In genomic region chr19:44266458-44266823, GRCm38 (mm10) we compare ENCODE assay signal across 8 mouse cellular contexts. TPM values are rescaled to one million over a fixed set of nuclear protein-coding genes. Genes with fewer than 3 reads are reported as not detected.
DNase-seq lines count a peak whose midpoint lies in the region; ATAC-seq and TF ChIP-seq lines count a peak whose summit lies in the region.

No protein-coding gene starts in this region.

- ATAC-seq in hindbrain, embryonic 11.5 days (ENCODE audit: low FRiP score): peak; percentile 15; the same call in 1 of the 2 replicates
- ATAC-seq in midbrain, embryonic 11.5 days (ENCODE audit: low FRiP score): peak; percentile 16; the same call in 1 of the 2 replicates

- DNase-seq in kidney, adult 2 months: no peak
- no peak for DNase-seq in kidney, adult 11 months
- peak; percentile 64 for DNase-seq in R1 (ENCODE audit: low read depth, low spot score)
- DNase-seq in hindbrain, embryonic 11.5 days (ENCODE audit: low spot score): no peak
- DNase-seq in midbrain, embryonic 11.5 days (ENCODE audit: low spot score, missing footprints): no peak
- DNase-seq in ovary, postnatal 36 days (ENCODE audit: low spot score): no peak
- DNase-seq in adrenal gland, adult 18-20 months (ENCODE audit: low spot score in 2 of 2): no peak
- no peak for DNase-seq in urinary bladder, adult 2 months (ENCODE audit: low spot score)

- peak overlapping the region; percentile 29; the same call in 1 of the 2 replicates for H3K27ac ChIP-seq in kidney, adult 2 months (ENCODE audit: insufficient read depth, low read depth, low read length)
- H3K27ac ChIP-seq in hindbrain, embryonic 11.5 days (ENCODE audit: low read depth, low read length): peak overlapping the region; percentile 92
- peak overlapping the region; percentile 88 for H3K27ac ChIP-seq in midbrain, embryonic 11.5 days (ENCODE audit: low read depth, low read length)

- H3K27me3 ChIP-seq in kidney, adult 2 months (replicated peaks; ENCODE audit: control insufficient read depth, insufficient read depth, low read length): no peaks in the 10 kb centered on the region
- no peaks in the 10 kb centered on the region for H3K27me3 ChIP-seq in hindbrain, embryonic 11.5 days (ENCODE audit: control insufficient read depth, insufficient read depth, low read length)
- no peaks in the 10 kb centered on the region for H3K27me3 ChIP-seq in midbrain, embryonic 11.5 days (ENCODE audit: control insufficient read depth, insufficient read depth, low read length)

- peak overlapping the region; percentile 70 for H3K4me2 ChIP-seq in hindbrain, embryonic 11.5 days (replicated peaks; ENCODE audit: low read depth, low read length)
- peak overlapping the region; percentile 79 for H3K4me2 ChIP-seq in midbrain, embryonic 11.5 days

- peak overlapping the region; percentile 67 for H3K9ac ChIP-seq in hindbrain, embryonic 11.5 days (ENCODE audit: low read depth, low read length)
- H3K9ac ChIP-seq in midbrain, embryonic 11.5 days (ENCODE audit: low read length): peak overlapping the region; percentile 85

- 26% methylated on average over 6 of the region's 6 CpGs for WGBS in kidney, adult 2 months
- WGBS in hindbrain, embryonic 11.5 days: 3% methylated on average over 6 of the region's 6 CpGs
- WGBS in midbrain, embryonic 11.5 days: 8% methylated on average over 6 of the region's 6 CpGs

- 0 out of 2 replicates have a peak, but pooled peaks have one; percentile 3 for TF ChIP-seq CTCF in kidney, adult 2 months (conservative IDR thresholded peaks at IDR 0.05; ENCODE audit: insufficient read depth, insufficient read length, low read depth, low read length)

- H3K9me3 ChIP-seq in hindbrain, embryonic 11.5 days (ENCODE audit: control insufficient read depth, low read length): no peaks in the 10 kb centered on the region
- no peaks in the 10 kb centered on the region for H3K9me3 ChIP-seq in midbrain, embryonic 11.5 days (ENCODE audit: control insufficient read depth, low read length)

- H3K4me3 ChIP-seq in kidney, adult 2 months (ENCODE audit: insufficient read depth, low read depth, low read length): peak overlapping the region; percentile 74
- peak overlapping the region; percentile 47; the same call in 1 of the 2 replicates for H3K4me3 ChIP-seq in hindbrain, embryonic 11.5 days (ENCODE audit: low read depth, low read length)
- H3K4me3 ChIP-seq in midbrain, embryonic 11.5 days (ENCODE audit: low read depth, low read length): peak overlapping the region; percentile 46

- no peak for TF ChIP-seq POLR2A in kidney, adult 2 months (IDR thresholded peaks at IDR 0.05; ENCODE audit: low read depth, low read length)

- H3K36me3 ChIP-seq in kidney, adult 2 months (ENCODE audit: control insufficient read depth, insufficient read depth, low read length): no peaks in the 10 kb centered on the region
- H3K36me3 ChIP-seq in hindbrain, embryonic 11.5 days (ENCODE audit: control insufficient read depth, insufficient read depth, low read length): no peaks in the 10 kb centered on the region
- H3K36me3 ChIP-seq in midbrain, embryonic 11.5 days (ENCODE audit: control insufficient read depth, insufficient read depth, low read length): no peaks in the 10 kb centered on the region

- no peaks in the 10 kb centered on the region for H3K4me1 ChIP-seq in kidney, adult 2 months (ENCODE audit: control insufficient read depth, insufficient read depth, low read length)
- H3K4me1 ChIP-seq in hindbrain, embryonic 11.5 days (replicated peaks; ENCODE audit: control insufficient read depth, insufficient read depth, low read length): no peaks in the 10 kb centered on the region
- peaks cover 11% of the 10 kb centered on the region for H3K4me1 ChIP-seq in midbrain, embryonic 11.5 days (ENCODE audit: control insufficient read depth, insufficient read depth, low read length)

RNA-seq across cellular contexts. Expression of gene Scd2, which starts 27.0 kb away (rescaled TPM):
- polyA plus RNA-seq in kidney, adult 2 months (2012; rRNA removed): 61.3 and 63.9 TPM in 2 replicates
- 314 and 349 TPM in 2 replicates for polyA plus RNA-seq in hindbrain, embryonic 11.5 days (2014; fragmentation: Nextera tagmentation; extraction: Ambion mirVana)
- 353 and 358 TPM in 2 replicates for polyA plus RNA-seq in midbrain, embryonic 11.5 days (2014; fragmentation: Nextera tagmentation; extraction: Ambion mirVana)
- 100 to 1,000 TPM; 836 to 847 TPM for total RNA-seq in adrenal gland, adult 18-20 months (2021)
- polyA plus RNA-seq in urinary bladder, adult 2 months (2012; rRNA removed): 121 and 151 TPM in 2 replicates

Comparison
In these comparisons a context has a peak if more than half of its experiments do, and no peak if none do; other contexts are left out.
1. H3K27ac ChIP-seq: peak in every context shown above with its lines; median percentile 92 in hindbrain, embryonic 11.5 days; 88 in midbrain, embryonic 11.5 days; 29 in kidney, adult 2 months.